Mouse (Mus musculus) lung, postnatal 0 days (tissue): Measurements from ENCODE around the gene Slc25a33.

Experiments
- CTCF ChIP-seq: IDR thresholded peaks from 2 replicates; pipeline ENCODE4 v1.5.1; 2016; ENCODE audit warnings: antibody characterized with exemption, mild to moderate bottlenecking
- EP300 ChIP-seq: IDR thresholded peaks from 2 replicates; pipeline ENCODE4 v1.6.1; 2016; ENCODE audit warnings: antibody characterized with exemption, mild to moderate bottlenecking, control low read depth

DNA sequence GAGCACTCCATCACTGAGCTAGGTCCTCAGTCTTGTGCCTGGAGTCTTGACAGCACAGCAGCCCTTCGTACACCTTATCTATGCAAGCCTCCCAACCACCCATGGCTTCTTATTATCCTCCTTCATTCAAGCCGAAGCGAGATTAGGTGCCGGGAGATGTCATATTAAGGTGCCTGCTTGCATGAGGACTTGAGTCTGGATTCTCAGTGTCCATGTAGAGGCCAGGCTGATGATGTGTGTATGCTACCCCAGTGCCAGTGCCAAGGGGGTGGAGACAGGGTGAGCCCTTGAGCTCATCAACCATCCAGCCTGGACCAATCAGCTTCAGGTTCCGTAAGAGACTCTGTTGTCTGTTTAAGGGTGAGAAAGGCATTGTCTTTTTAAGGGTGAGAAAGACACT lies 10.8 kb upstream of the Slc25a33 start:
- TF ChIP-seq CTCF (no peak), EP300 (no peak)
